Mouse (Mus musculus): ENCODE measurements at regions not wholly inside any gene's neighbourhood (a gene's known extent, or its start where the extent isn't known, plus 50 kb on each side); places are given as distances from the start of the nearest gene placed in this dataset.

- no peak for DNase-seq (ENCODE audit: extremely low spot score in 1 of 2, low spot score in 1 of 2)
Measured at GRCm38 (mm10) chr10:30953825-30954224, 111.2 kb upstream of the Hey2 start.

- DNase-seq (ENCODE audit: extremely low spot score in 1 of 2, low spot score in 1 of 2) = no peak
Measured at GRCm38 (mm10) chr10:30952410-30952809, 109.8 kb upstream of the Hey2 start.

- no peak for DNase-seq (ENCODE audit: extremely low spot score in 1 of 2, low spot score in 1 of 2)
Measured at GRCm38 (mm10) chr10:30946601-30947000, 104.0 kb upstream of the Hey2 start.

- DNase-seq (ENCODE audit: extremely low spot score in 1 of 2, low spot score in 1 of 2) = no peak
Measured at GRCm38 (mm10) chr10:30918322-30918988, 75.9 kb upstream of the Hey2 start.

GRCm38 (mm10) chr10:30893771-30894170 is 51.2 kb upstream of the Hey2 start:
- DNase-seq (ENCODE audit: extremely low spot score in 1 of 2, low spot score in 1 of 2) = no peak
